Mouse (Mus musculus): ENCODE data around the gene Kcnf1. TPM values are rescaled to one million over a fixed set of nuclear protein-coding genes. Genes with fewer than 3 reads are reported as not detected.

Kcnf1 gene
- polyA plus RNA-seq (2017; shearing (Covaris generic)) = not detected

GRCm38 (mm10) chr12:17176757-17177092, at the start of gene Kcnf1:
TSS of gene Kcnf1 (minus strand) at chr12:17176888.

Other genes with a start within 250 kb of the Kcnf1 start
- gene Pqlc3, start 176.5 kb downstream of the Kcnf1 start, polyA plus RNA-seq (2017; shearing (Covaris generic)) = 25.7 TPM
- gene 2410004P03Rik, start 165.2 kb downstream of the Kcnf1 start, polyA plus RNA-seq (2017; shearing (Covaris generic)) = 0.24 TPM
- gene Pdia6, start 89.7 kb upstream of the Kcnf1 start, polyA plus RNA-seq (2017; shearing (Covaris generic)) = 138 TPM
- not detected for gene Atp6v1c2, start 152.5 kb upstream of the Kcnf1 start, polyA plus RNA-seq (2017; shearing (Covaris generic))
- gene Nol10, start 171.6 kb upstream of the Kcnf1 start, polyA plus RNA-seq (2017; shearing (Covaris generic)) = 39.6 TPM

All from effector memory CD4-positive, alpha-beta T cell, adult 5 months (primary cell).